Mouse (Mus musculus): ENCODE measurements around the gene Dll1. TPM values are rescaled to one million over a fixed set of nuclear protein-coding genes. Genes with fewer than 3 reads are reported as not detected.

The Dll1 gene
- polyA plus RNA-seq, 1 experiment from 2014 or later: 65.5 TPM

GRCm38 (mm10) chr17:15395997-15396675 lies 19.5 kb upstream of the Dll1 start, which contains the start of gene Fam120b:
Gene Fam120b (plus strand): TSS chr17:15396202.
- Histone ChIP-seq H3K4me3 (peak within 1 kb of the TSS; percentile 77), H3K9me3 (replicated peaks) (no peaks in the 10 kb centered on the region), H3K27ac (peak within 1 kb of the TSS; percentile 90), H3K27me3 (peaks cover 11% of the 10 kb centered on the region; the same call in 1 of the 2 replicates), H3K4me2 (replicated peaks) (peak within 1 kb of the TSS; percentile 71), H3K36me3 (no peaks in the 10 kb centered on the region), H3K9ac (peak within 1 kb of the TSS; percentile 86), H3K4me1 (peaks cover 27% of the 10 kb centered on the region)
- ATAC-seq (ENCODE audit: low FRiP score): peak; percentile 97
- 2% methylated on average over 31 of the region's 31 CpGs for WGBS

- Histone ChIP-seq H3K4me1 (no peaks in the 10 kb centered on the region), H3K4me2 (replicated peaks) (no peak overlapping the region), H3K4me3 (no peak overlapping the region), H3K9me3 (replicated peaks) (no peaks in the 10 kb centered on the region), H3K27me3 (peaks cover 15% of the 10 kb centered on the region), H3K9ac (no peak overlapping the region), H3K36me3 (no peaks in the 10 kb centered on the region), H3K27ac (no peak overlapping the region)
- 78% methylated on average over 8 of the region's 8 CpGs for WGBS
- no peak for ATAC-seq (ENCODE audit: low FRiP score)
Observed at GRCm38 (mm10) chr17:15389356-15389755, 12.7 kb upstream of the Dll1 start.

GRCm38 (mm10) chr17:15388892-15389291 lies 12.2 kb upstream of the Dll1 start:
- H3K4me3 ChIP-seq: no peak overlapping the region
- no peak overlapping the region for H3K9ac ChIP-seq
- no peak overlapping the region for H3K27ac ChIP-seq
- peaks cover 12% of the 10 kb centered on the region for H3K27me3 ChIP-seq
- no peaks in the 10 kb centered on the region for H3K9me3 ChIP-seq (replicated peaks)
- ATAC-seq (ENCODE audit: low FRiP score): no peak
- no peak overlapping the region for H3K4me2 ChIP-seq (replicated peaks)
- no peaks in the 10 kb centered on the region for H3K4me1 ChIP-seq
- WGBS: 77% methylated on average over 4 of the region's 4 CpGs
- H3K36me3 ChIP-seq: no peaks in the 10 kb centered on the region

GRCm38 (mm10) chr17:15383360-15383759 lies 6.7 kb upstream of the Dll1 start:
- Histone ChIP-seq H3K4me3 (no peak overlapping the region), H3K36me3 (no peaks in the 10 kb centered on the region), H3K27me3 (peaks cover 38% of the 10 kb centered on the region), H3K27ac (no peak overlapping the region), H3K4me1 (peaks cover 45% of the 10 kb centered on the region), H3K4me2 (replicated peaks) (no peak overlapping the region), H3K9me3 (replicated peaks) (no peaks in the 10 kb centered on the region; the same call in 1 of the 2 replicates), H3K9ac (no peak overlapping the region)
- 93% methylated on average over 5 of the region's 5 CpGs for WGBS
- no peak for ATAC-seq (ENCODE audit: low FRiP score)

GRCm38 (mm10) chr17:15381869-15382660 lies 5.4 kb upstream of the Dll1 start:
- peaks cover 38% of the 10 kb centered on the region for H3K27me3 ChIP-seq
- ATAC-seq (ENCODE audit: low FRiP score): no peak
- no peaks in the 10 kb centered on the region; the same call in 1 of the 2 replicates for H3K9me3 ChIP-seq (replicated peaks)
- peak overlapping the region; percentile 85 for H3K4me2 ChIP-seq (replicated peaks)
- 0 out of 2 replicates have a peak overlapping the region, but pooled peaks have one; percentile 30 for H3K27ac ChIP-seq
- no peaks in the 10 kb centered on the region for H3K36me3 ChIP-seq
- no peak overlapping the region for H3K9ac ChIP-seq
- WGBS: 16% methylated on average over 7 of the region's 7 CpGs
- peak overlapping the region; percentile 37; the same call in 1 of the 2 replicates for H3K4me3 ChIP-seq
- peaks cover 57% of the 10 kb centered on the region for H3K4me1 ChIP-seq

GRCm38 (mm10) chr17:15381092-15381860 lies 4.6 kb upstream of the Dll1 start:
- 3% methylated on average over 22 of the region's 22 CpGs for WGBS
- ATAC-seq (ENCODE audit: low FRiP score): peak; percentile 27

GRCm38 (mm10) chr17:15380641-15381051 lies 4.0 kb upstream of the Dll1 start:
- Histone ChIP-seq H3K9ac (peak overlapping the region; percentile 62), H3K27me3 (peaks cover 38% of the 10 kb centered on the region), H3K4me3 (peak overlapping the region; percentile 37), H3K4me2 (replicated peaks) (peak overlapping the region; percentile 85), H3K36me3 (no peaks in the 10 kb centered on the region), H3K27ac (peak overlapping the region; percentile 98), H3K9me3 (replicated peaks) (no peaks in the 10 kb centered on the region; the same call in 1 of the 2 replicates), H3K4me1 (peaks cover 57% of the 10 kb centered on the region)
- WGBS: under 1% methylated on average over 27 of the region's 27 CpGs
- ATAC-seq (ENCODE audit: low FRiP score): peak; percentile 65

More at GRCm38 (mm10) chr17:15381092-15381860, 4.6 kb upstream of the Dll1 start:
- H3K4me3 ChIP-seq: peak overlapping the region; percentile 37
- H3K9me3 ChIP-seq (replicated peaks): no peaks in the 10 kb centered on the region; the same call in 1 of the 2 replicates
- H3K27ac ChIP-seq: peak overlapping the region; percentile 98
- peak overlapping the region; percentile 62 for H3K9ac ChIP-seq
- H3K4me2 ChIP-seq (replicated peaks): peak overlapping the region; percentile 85
- H3K4me1 ChIP-seq: peaks cover 57% of the 10 kb centered on the region
- no peaks in the 10 kb centered on the region for H3K36me3 ChIP-seq
- H3K27me3 ChIP-seq: peaks cover 38% of the 10 kb centered on the region

- Histone ChIP-seq H3K36me3 (no peaks in the 10 kb centered on the region), H3K4me1 (peaks cover 57% of the 10 kb centered on the region)
- ATAC-seq (ENCODE audit: low FRiP score): no peak
Observed at GRCm38 (mm10) chr17:15379741-15380526, 3.3 kb upstream of the Dll1 start.

GRCm38 (mm10) chr17:15378413-15379109 lies 1.9 kb upstream of the Dll1 start:
- no peak overlapping the region for H3K9ac ChIP-seq
- no peaks in the 10 kb centered on the region; the same call in 1 of the 2 replicates for H3K9me3 ChIP-seq (replicated peaks)
- H3K27me3 ChIP-seq: peaks cover 44% of the 10 kb centered on the region
- ATAC-seq (ENCODE audit: low FRiP score): 0 out of 2 replicates have a peak, but pooled peaks have one; percentile 7
- H3K4me3 ChIP-seq: no peak overlapping the region
- no peaks in the 10 kb centered on the region for H3K36me3 ChIP-seq
- 3% methylated on average over 15 of the region's 15 CpGs for WGBS
- H3K27ac ChIP-seq: peak overlapping the region; percentile 98
- peak overlapping the region; percentile 85 for H3K4me2 ChIP-seq (replicated peaks)
- peaks cover 68% of the 10 kb centered on the region for H3K4me1 ChIP-seq

More at GRCm38 (mm10) chr17:15379741-15380526, 3.3 kb upstream of the Dll1 start:
- no peak overlapping the region for H3K9ac ChIP-seq
- H3K4me3 ChIP-seq: peak overlapping the region; percentile 37
- H3K9me3 ChIP-seq (replicated peaks): no peaks in the 10 kb centered on the region; the same call in 1 of the 2 replicates
- H3K27me3 ChIP-seq: peaks cover 38% of the 10 kb centered on the region
- peak overlapping the region; percentile 85 for H3K4me2 ChIP-seq (replicated peaks)
- 7% methylated on average over 17 of the region's 17 CpGs for WGBS
- H3K27ac ChIP-seq: peak overlapping the region; percentile 98

- Histone ChIP-seq H3K27ac (peak overlapping the region; percentile 98), H3K4me2 (replicated peaks) (peak overlapping the region; percentile 85), H3K27me3 (peaks cover 48% of the 10 kb centered on the region), H3K4me3 (no peak overlapping the region), H3K9me3 (replicated peaks) (no peaks in the 10 kb centered on the region), H3K36me3 (no peaks in the 10 kb centered on the region), H3K4me1 (peaks cover 74% of the 10 kb centered on the region), H3K9ac (no peak overlapping the region)
- WGBS: 3% methylated on average over 1 of the region's 1 CpGs
- no peak for ATAC-seq (ENCODE audit: low FRiP score)
Observed at GRCm38 (mm10) chr17:15377901-15378300, 1.2 kb upstream of the Dll1 start.
